Mouse (Mus musculus) liver, postnatal 0 days (tissue): ENCODE measurements around the gene Mapk10.

Experiments
- CTCF ChIP-seq: sonication (generic); IDR thresholded peaks from 2 replicates; pipeline ENCODE4 v1.5.1; 2016; ENCODE audit warnings: antibody characterized with exemption, low read depth
- EP300 ChIP-seq: IDR thresholded peaks from 2 replicates; pipeline ENCODE4 v1.6.1; 2016; ENCODE audit warnings: antibody characterized with exemption, low read depth, mild to moderate bottlenecking

- TF ChIP-seq CTCF (peak; percentile 80), EP300 (no peak)
These were observed 336.4 kb downstream of the Mapk10 start for GRCm38 (mm10) chr5:102874605-102875298.
